Mouse (Mus musculus): ENCODE results near the gene Ptk7. TPM values are rescaled to one million over a fixed set of nuclear protein-coding genes. Genes with fewer than 3 reads are reported as not detected.
A peak's percentile ranks its signal among the peaks of the same experiment; 100 is the strongest.

Ptk7 gene
- polyA plus RNA-seq, 1 experiment from 2014 or later = 7.9 TPM

GRCm38 (mm10) chr17:46618394-46618768 is 10.9 kb downstream of the Ptk7 start:
- peaks cover 41% of the 10 kb centered on the region for H3K4me1 ChIP-seq (ENCODE audit: control insufficient read depth, insufficient read depth, low read length)
- WGBS = 12% methylated on average over 6 of the region's 6 CpGs

GRCm38 (mm10) chr17:46617799-46618198 is 11.5 kb downstream of the Ptk7 start:
- no peak overlapping the region for H3K4me2 ChIP-seq (ENCODE audit: low read depth, low read length)
- no peaks in the 10 kb centered on the region for H3K36me3 ChIP-seq (ENCODE audit: control insufficient read depth, insufficient read depth, low read length)
- peaks cover 45% of the 10 kb centered on the region for H3K4me1 ChIP-seq (ENCODE audit: control insufficient read depth, insufficient read depth, low read length)

More at GRCm38 (mm10) chr17:46618394-46618768, 10.9 kb downstream of the Ptk7 start:
- no peak for ATAC-seq (ENCODE audit: low read depth)
- peak overlapping the region; percentile 18; the same call in 1 of the 2 replicates for H3K9ac ChIP-seq (replicated peaks; ENCODE audit: low read depth, low read length)
- peak overlapping the region; percentile 28; the same call in 1 of the 2 replicates for H3K4me2 ChIP-seq (ENCODE audit: low read depth, low read length)
- peak overlapping the region; percentile 48 for H3K27ac ChIP-seq (ENCODE audit: low read depth, low read length)
- H3K9me3 ChIP-seq (ENCODE audit: control insufficient read depth, low read length) = no peaks in the 10 kb centered on the region
- H3K27me3 ChIP-seq (ENCODE audit: control insufficient read depth, insufficient read depth, low read length) = no peaks in the 10 kb centered on the region
- H3K36me3 ChIP-seq (ENCODE audit: control insufficient read depth, insufficient read depth, low read length) = no peaks in the 10 kb centered on the region
- no peak overlapping the region for H3K4me3 ChIP-seq (ENCODE audit: low read depth, low read length)

GRCm38 (mm10) chr17:46613229-46613628 is 16.1 kb downstream of the Ptk7 start:
- Histone ChIP-seq H3K4me3 (ENCODE audit: low read depth, low read length) (no peak overlapping the region), H3K4me1 (ENCODE audit: control insufficient read depth, insufficient read depth, low read length) (peaks cover 13% of the 10 kb centered on the region; the same call in 1 of the 2 replicates), H3K27me3 (ENCODE audit: control insufficient read depth, insufficient read depth, low read length) (no peaks in the 10 kb centered on the region), H3K27ac (ENCODE audit: low read depth, low read length) (no peak overlapping the region), H3K9ac (replicated peaks; ENCODE audit: low read depth, low read length) (no peak overlapping the region), H3K9me3 (ENCODE audit: control insufficient read depth, low read length) (no peaks in the 10 kb centered on the region), H3K4me2 (ENCODE audit: low read depth, low read length) (no peak overlapping the region), H3K36me3 (ENCODE audit: control insufficient read depth, insufficient read depth, low read length) (no peaks in the 10 kb centered on the region)
- no peak for ATAC-seq (ENCODE audit: low read depth)
- 24% methylated on average over 3 of the region's 3 CpGs for WGBS

More at GRCm38 (mm10) chr17:46617799-46618198, 11.5 kb downstream of the Ptk7 start:
- H3K4me3 ChIP-seq (ENCODE audit: low read depth, low read length) = no peak overlapping the region
- no peak for ATAC-seq (ENCODE audit: low read depth)
- 28% methylated on average over 12 of the region's 12 CpGs for WGBS
- no peak overlapping the region for H3K9ac ChIP-seq (replicated peaks; ENCODE audit: low read depth, low read length)
- H3K9me3 ChIP-seq (ENCODE audit: control insufficient read depth, low read length) = no peaks in the 10 kb centered on the region
- H3K27ac ChIP-seq (ENCODE audit: low read depth, low read length) = no peak overlapping the region
- H3K27me3 ChIP-seq (ENCODE audit: control insufficient read depth, insufficient read depth, low read length) = no peaks in the 10 kb centered on the region

GRCm38 (mm10) chr17:46612820-46613219 is 16.5 kb downstream of the Ptk7 start:
- no peak overlapping the region for H3K4me3 ChIP-seq (ENCODE audit: low read depth, low read length)
- no peak overlapping the region for H3K9ac ChIP-seq (replicated peaks; ENCODE audit: low read depth, low read length)
- no peaks in the 10 kb centered on the region for H3K36me3 ChIP-seq (ENCODE audit: control insufficient read depth, insufficient read depth, low read length)
- H3K27ac ChIP-seq (ENCODE audit: low read depth, low read length) = no peak overlapping the region
- H3K4me1 ChIP-seq (ENCODE audit: control insufficient read depth, insufficient read depth, low read length) = peaks cover 12% of the 10 kb centered on the region; the same call in 1 of the 2 replicates
- H3K4me2 ChIP-seq (ENCODE audit: low read depth, low read length) = no peak overlapping the region
- no peak for ATAC-seq (ENCODE audit: low read depth)
- H3K27me3 ChIP-seq (ENCODE audit: control insufficient read depth, insufficient read depth, low read length) = no peaks in the 10 kb centered on the region
- 17% methylated on average over 4 of the region's 4 CpGs for WGBS
- no peaks in the 10 kb centered on the region for H3K9me3 ChIP-seq (ENCODE audit: control insufficient read depth, low read length)

GRCm38 (mm10) chr17:46612189-46612588 is 17.1 kb downstream of the Ptk7 start:
- H3K4me2 ChIP-seq (ENCODE audit: low read depth, low read length) = no peak overlapping the region
- ATAC-seq (ENCODE audit: low read depth) = no peak
- H3K36me3 ChIP-seq (ENCODE audit: control insufficient read depth, insufficient read depth, low read length) = no peaks in the 10 kb centered on the region
- H3K27me3 ChIP-seq (ENCODE audit: control insufficient read depth, insufficient read depth, low read length) = no peaks in the 10 kb centered on the region
- no peaks in the 10 kb centered on the region for H3K9me3 ChIP-seq (ENCODE audit: control insufficient read depth, low read length)
- H3K27ac ChIP-seq (ENCODE audit: low read depth, low read length) = no peak overlapping the region
- H3K4me3 ChIP-seq (ENCODE audit: low read depth, low read length) = no peak overlapping the region
- H3K9ac ChIP-seq (replicated peaks; ENCODE audit: low read depth, low read length) = no peak overlapping the region
- WGBS = 35% methylated on average over 2 of the region's 2 CpGs
- H3K4me1 ChIP-seq (ENCODE audit: control insufficient read depth, insufficient read depth, low read length) = peaks cover 6% of the 10 kb centered on the region; the same call in 1 of the 2 replicates

GRCm38 (mm10) chr17:46611316-46611715 is 18.0 kb downstream of the Ptk7 start:
- no peaks in the 10 kb centered on the region for H3K27me3 ChIP-seq (ENCODE audit: control insufficient read depth, insufficient read depth, low read length)
- H3K9me3 ChIP-seq (ENCODE audit: control insufficient read depth, low read length) = no peaks in the 10 kb centered on the region
- peaks cover 6% of the 10 kb centered on the region; the same call in 1 of the 2 replicates for H3K4me1 ChIP-seq (ENCODE audit: control insufficient read depth, insufficient read depth, low read length)
- WGBS = 93% methylated on average over 6 of the region's 6 CpGs
- H3K36me3 ChIP-seq (ENCODE audit: control insufficient read depth, insufficient read depth, low read length) = no peaks in the 10 kb centered on the region
- H3K4me2 ChIP-seq (ENCODE audit: low read depth, low read length) = no peak overlapping the region
- ATAC-seq (ENCODE audit: low read depth) = no peak
- no peak overlapping the region for H3K4me3 ChIP-seq (ENCODE audit: low read depth, low read length)
- no peak overlapping the region for H3K27ac ChIP-seq (ENCODE audit: low read depth, low read length)
- H3K9ac ChIP-seq (replicated peaks; ENCODE audit: low read depth, low read length) = no peak overlapping the region

- peaks cover 10% of the 10 kb centered on the region; the same call in 1 of the 2 replicates for H3K4me1 ChIP-seq (ENCODE audit: control insufficient read depth, insufficient read depth, low read length)
- no peak overlapping the region; the same call in 1 of the 2 replicates for H3K4me3 ChIP-seq (ENCODE audit: low read depth, low read length)
- no peak overlapping the region for H3K27ac ChIP-seq (ENCODE audit: low read depth, low read length)
- H3K36me3 ChIP-seq (ENCODE audit: control insufficient read depth, insufficient read depth, low read length) = no peaks in the 10 kb centered on the region
- H3K27me3 ChIP-seq (ENCODE audit: control insufficient read depth, insufficient read depth, low read length) = no peaks in the 10 kb centered on the region
- no peak overlapping the region for H3K4me2 ChIP-seq (ENCODE audit: low read depth, low read length)
- no peak for ATAC-seq (ENCODE audit: low read depth)
- H3K9ac ChIP-seq (replicated peaks; ENCODE audit: low read depth, low read length) = no peak overlapping the region
- 48% methylated on average over 15 of the region's 15 CpGs for WGBS
- H3K9me3 ChIP-seq (ENCODE audit: control insufficient read depth, low read length) = no peaks in the 10 kb centered on the region
These were observed 19.4 kb downstream of the Ptk7 start for GRCm38 (mm10) chr17:46609721-46610514.

- ATAC-seq (ENCODE audit: low read depth) = no peak
- no peak overlapping the region for H3K9ac ChIP-seq (replicated peaks; ENCODE audit: low read depth, low read length)
- no peak overlapping the region for H3K27ac ChIP-seq (ENCODE audit: low read depth, low read length)
These were observed 23.3 kb downstream of the Ptk7 start for GRCm38 (mm10) chr17:46605987-46606386.

GRCm38 (mm10) chr17:46605126-46605525 is 24.2 kb downstream of the Ptk7 start:
- Histone ChIP-seq H3K4me2 (ENCODE audit: low read depth, low read length) (no peak overlapping the region), H3K4me3 (ENCODE audit: low read depth, low read length) (no peak overlapping the region), H3K27ac (ENCODE audit: low read depth, low read length) (peak overlapping the region; percentile 34; the same call in 1 of the 2 replicates), H3K9ac (replicated peaks; ENCODE audit: low read depth, low read length) (no peak overlapping the region; the same call in 1 of the 2 replicates), H3K27me3 (ENCODE audit: control insufficient read depth, insufficient read depth, low read length) (no peaks in the 10 kb centered on the region), H3K36me3 (ENCODE audit: control insufficient read depth, insufficient read depth, low read length) (no peaks in the 10 kb centered on the region), H3K4me1 (ENCODE audit: control insufficient read depth, insufficient read depth, low read length) (peaks cover 5% of the 10 kb centered on the region; the same call in 1 of the 2 replicates), H3K9me3 (ENCODE audit: control insufficient read depth, low read length) (no peaks in the 10 kb centered on the region)
- WGBS = 43% methylated on average over 5 of the region's 5 CpGs
- no peak for ATAC-seq (ENCODE audit: low read depth)

More at GRCm38 (mm10) chr17:46605987-46606386, 23.3 kb downstream of the Ptk7 start:
- Histone ChIP-seq H3K36me3 (ENCODE audit: control insufficient read depth, insufficient read depth, low read length) (no peaks in the 10 kb centered on the region), H3K4me3 (ENCODE audit: low read depth, low read length) (no peak overlapping the region), H3K9me3 (ENCODE audit: control insufficient read depth, low read length) (no peaks in the 10 kb centered on the region), H3K27me3 (ENCODE audit: control insufficient read depth, insufficient read depth, low read length) (no peaks in the 10 kb centered on the region), H3K4me2 (ENCODE audit: low read depth, low read length) (no peak overlapping the region), H3K4me1 (ENCODE audit: control insufficient read depth, insufficient read depth, low read length) (peaks cover 5% of the 10 kb centered on the region; the same call in 1 of the 2 replicates)
- WGBS = 80% methylated on average over 12 of the region's 12 CpGs

Measured in neural tube, embryonic 14.5 days (tissue).